Mouse (Mus musculus): ENCODE data around the gene Egfl7. TPM values are rescaled to one million over a fixed set of nuclear protein-coding genes. Genes with fewer than 3 reads are reported as not detected.

Gene Egfl7
- polyA plus RNA-seq, 1 experiment from 2014 or later, result 50.0 TPM

DNA sequence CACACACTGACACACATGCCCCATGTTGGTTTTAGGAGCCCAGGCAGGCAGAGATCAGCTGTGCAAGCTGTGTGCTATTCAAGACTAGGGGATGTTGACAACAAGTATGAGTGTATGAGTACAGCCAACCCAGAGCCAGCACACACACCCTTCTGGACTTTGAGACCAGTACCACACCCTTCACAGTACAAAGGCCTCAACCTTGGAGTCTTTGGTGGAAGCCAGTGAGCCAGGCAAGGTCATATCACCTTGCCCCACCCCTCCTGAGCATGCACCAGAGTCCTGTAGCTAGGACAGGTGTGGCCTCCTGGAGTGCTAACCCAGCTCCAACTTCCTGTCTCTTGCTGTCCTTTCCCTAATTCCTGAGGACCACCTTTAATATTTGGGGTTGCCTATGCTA is 31.2 kb downstream of the Egfl7 start:
- no peak for DNase-seq (ENCODE audit: low spot score)

DNA sequence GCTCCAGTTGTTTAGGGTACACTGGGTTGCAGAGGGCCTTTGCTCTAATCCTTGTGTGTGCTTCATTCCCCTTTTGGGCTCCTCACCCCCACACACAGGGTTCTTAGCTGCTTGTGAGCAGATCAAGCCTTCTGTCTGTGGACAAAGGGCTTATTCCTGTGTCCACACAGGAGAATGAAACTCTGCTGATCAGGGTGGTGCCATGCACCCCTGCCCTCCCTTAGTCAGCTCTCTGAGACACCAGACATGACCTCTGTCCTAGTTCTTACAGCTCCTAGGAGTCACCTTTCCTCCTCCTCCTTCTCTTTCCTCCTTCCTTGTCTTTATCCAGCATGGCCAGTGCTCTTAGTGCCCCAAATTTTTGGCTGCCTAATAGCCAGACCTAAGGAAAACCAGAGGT is 32.1 kb downstream of the Egfl7 start:
- no peak for DNase-seq (ENCODE audit: low spot score)

DNA sequence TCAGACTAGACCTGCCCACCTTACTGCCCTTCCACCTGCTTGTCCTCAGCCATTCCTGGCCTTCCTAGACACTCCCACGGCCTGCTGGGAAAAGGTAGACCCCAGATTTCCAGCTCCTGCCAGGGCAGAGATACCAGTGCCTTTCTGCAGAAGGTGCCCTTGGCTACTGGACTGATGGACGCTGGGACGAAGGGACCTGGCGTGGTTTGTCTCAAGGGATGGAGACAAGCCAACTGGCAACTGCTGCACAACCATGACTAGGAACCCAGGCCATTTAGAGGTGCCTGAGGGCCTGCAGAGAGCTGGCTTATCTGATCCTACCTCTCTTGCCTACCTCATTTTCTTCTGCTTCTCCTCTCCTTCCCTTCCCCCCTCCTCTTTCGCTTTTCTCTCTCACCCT is 35.1 kb downstream of the Egfl7 start:
- no peak for DNase-seq (ENCODE audit: low spot score)

DNA sequence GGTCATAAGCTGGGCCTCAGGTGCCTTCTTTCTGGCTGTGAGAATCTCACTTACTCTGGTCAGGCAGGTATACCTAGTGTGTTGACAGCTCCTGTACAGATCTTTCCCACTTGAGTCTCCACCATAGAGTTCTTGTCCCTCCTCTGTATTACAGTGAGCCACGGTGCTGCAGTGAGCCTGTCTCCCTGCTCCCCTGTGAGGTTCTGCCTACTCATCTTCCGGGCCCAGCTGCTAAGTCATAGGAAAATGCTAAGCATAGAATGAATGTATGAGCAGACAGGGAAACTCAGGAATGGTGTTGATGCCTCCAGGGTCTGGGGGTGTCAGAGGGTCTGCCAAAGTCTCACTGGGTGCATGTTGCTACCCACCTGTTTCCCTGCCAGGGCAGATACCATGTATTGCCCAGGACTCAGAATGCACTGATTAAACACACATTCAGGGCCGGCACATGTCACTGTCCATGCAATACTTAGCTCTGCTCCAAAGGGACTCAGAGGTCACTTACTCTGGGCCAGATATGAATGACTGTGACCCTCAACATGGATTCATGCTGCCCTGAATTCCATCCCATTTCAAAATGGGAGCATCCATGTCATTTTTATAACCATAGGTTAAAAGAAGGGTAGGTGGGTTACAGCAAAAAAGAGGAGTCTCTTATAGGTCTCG is 35.8 kb downstream of the Egfl7 start:
- DNase-seq (ENCODE audit: low spot score), result no peak

DNA sequence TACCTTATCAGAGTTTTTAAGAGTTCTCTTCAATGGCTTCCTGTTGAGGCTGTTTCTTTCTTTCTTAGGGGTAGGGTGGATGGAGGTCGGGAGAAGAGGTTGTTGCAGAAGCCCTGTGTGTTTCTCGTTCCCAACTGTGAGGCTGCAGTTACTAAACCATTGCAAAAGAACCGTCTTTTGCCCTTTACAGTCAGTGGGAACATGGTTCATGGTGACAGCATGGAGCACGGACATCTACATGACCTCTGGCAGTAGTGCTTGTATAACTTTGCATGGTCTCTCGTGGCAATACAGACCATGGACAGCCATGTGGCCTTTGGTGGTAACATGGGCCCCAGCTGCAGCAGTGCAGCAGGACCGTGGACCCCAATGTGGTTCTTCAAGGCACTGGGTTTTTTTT is 37.5 kb downstream of the Egfl7 start:
- DNase-seq (ENCODE audit: low spot score), result no peak

DNA sequence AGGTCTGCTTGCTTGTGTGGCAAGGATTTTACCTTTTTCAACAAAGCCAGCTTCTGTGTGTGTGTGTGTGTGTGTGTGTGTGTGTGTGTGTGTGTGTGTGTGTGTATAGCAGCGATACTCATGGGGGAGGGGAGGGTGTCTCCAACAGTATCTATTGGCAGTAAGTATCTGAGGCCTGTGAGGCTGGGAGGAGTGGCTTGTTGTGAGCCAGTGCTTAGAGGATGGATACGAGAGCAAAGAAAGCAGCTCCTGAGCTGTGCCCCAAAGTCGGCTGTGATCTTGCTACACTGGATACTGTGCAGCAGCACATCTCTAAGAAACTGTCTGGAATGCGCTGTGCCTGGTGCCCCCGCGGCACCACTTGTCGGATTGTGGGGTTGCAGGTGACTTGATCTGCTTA is 38.1 kb downstream of the Egfl7 start:
- no peak for DNase-seq (ENCODE audit: low spot score)

DNA sequence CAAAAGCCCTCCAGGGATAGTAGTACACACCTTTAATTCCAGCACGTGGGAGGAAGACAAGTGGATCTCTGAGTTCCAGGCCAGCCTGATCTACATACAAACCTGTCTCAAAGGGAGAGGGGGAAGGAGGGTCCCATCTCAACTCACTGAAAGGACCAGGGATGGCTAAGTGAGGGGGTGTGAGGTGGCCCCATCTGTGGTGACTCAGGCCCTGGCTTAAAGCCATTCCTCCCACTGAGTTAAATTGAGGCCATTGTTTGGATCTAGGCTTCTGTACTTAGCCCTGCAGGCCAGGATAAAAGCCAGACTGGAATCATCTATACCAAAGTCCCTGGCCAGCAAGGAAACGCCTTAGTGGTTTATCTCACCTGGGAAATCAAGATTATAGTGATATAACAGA is 41.4 kb downstream of the Egfl7 start:
- no peak for DNase-seq (ENCODE audit: low spot score)

DNA sequence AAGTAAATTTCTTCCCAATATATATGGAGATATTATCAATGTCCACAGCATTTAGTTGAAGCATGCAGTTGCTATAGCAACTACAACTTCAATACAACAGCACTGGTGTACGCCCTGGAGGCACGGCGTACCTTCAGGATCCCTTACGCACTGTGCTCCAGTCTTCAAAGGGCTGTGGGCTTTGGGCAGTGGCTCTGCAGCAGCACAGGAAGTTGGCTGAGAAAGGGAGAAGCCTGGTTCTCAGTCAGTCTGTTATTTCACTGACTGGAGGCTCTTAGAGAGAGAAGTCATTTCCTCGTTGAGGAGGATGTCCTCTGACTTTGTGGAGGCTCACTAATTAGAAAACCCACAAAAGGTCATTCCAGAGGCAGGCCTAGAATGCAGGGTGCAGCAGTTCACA is 43.2 kb downstream of the Egfl7 start:
- DNase-seq (ENCODE audit: low spot score), result peak; percentile 69

DNA sequence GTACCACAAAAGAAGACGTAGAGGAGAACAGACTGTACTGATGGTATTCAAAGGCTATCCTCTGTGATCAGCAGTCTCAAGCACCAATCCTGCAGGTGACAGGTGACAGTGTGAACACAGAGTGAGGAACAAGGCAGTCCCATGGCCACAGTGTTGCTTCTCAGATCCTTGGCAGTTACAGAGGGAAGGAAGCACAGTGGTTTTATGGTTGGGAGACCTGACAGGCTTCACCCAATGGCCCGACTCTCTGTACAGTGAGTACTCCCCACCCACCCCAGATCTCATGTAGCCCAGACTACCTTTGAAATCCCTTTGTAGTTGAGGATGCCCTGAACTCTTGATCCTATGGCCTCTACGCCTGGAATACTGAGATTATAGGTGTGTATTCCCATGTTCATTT is 45.6 kb downstream of the Egfl7 start:
- DNase-seq (ENCODE audit: low spot score), result no peak

DNA sequence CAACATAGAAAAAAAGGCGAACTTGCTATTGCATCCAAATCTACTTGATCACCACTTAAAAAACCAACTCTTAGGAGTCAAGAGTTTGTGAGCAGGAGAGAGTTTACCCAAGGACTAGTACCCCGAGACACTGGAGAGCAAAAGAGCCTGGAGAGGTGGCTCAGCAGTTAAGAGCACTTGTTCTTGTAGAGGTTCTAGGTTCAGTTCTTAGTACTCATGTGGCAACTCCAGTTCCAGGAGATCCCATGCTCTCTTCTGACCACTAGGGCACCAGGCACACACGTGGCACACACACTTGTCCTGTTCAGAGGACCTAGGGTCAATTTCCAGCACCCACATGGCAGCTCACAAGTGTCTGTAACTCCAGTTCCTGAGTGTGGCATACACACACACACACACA is 46.3 kb downstream of the Egfl7 start:
- DNase-seq (ENCODE audit: low spot score), result no peak

DNA sequence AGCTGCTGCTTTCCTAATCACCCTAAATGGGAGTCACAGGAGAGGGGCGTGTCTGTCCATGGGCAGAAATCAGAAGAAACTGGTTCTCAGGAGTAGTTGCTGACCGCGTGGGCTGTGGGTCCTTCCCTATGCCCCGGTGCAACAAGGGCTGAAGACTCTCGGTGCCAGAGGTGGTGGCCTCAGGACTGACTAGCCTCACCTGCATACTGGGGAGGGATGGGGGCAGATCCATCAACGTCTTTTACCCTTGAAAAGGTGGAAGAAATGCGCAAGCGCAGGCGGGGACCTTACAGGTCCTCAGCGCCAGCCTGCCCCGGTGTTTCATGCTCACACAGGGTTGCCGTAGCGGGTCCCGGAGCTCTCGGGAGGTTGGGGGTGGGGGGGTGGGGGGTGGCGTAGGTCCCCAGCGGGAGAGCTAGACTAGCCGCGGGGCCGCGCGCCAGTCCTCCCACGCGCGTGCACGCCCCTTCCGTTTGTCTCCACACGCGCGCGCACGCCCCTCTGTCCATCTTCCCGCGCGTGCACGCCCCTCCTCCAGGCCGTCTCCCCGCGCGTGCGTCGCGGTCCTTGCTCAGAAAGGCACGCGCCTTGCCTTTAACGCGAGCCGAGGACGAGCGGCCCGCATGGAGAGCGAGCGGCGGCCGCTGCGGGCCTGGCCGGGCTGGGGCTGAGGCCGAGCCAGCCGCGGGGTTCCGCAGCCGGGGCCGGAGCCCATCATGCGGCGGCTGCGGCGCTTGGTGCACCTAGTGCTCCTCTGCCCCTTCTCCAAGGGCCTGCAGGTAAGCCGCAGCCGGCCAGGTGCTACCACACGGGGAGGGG is 48.3 kb downstream of the Egfl7 start, which contains the start of gene Fam69b:
Gene Fam69b (plus strand): TSS at position 537 of the 819 bp plus-strand sequence.
- peak; percentile 85 for DNase-seq (ENCODE audit: low spot score)

DNA sequence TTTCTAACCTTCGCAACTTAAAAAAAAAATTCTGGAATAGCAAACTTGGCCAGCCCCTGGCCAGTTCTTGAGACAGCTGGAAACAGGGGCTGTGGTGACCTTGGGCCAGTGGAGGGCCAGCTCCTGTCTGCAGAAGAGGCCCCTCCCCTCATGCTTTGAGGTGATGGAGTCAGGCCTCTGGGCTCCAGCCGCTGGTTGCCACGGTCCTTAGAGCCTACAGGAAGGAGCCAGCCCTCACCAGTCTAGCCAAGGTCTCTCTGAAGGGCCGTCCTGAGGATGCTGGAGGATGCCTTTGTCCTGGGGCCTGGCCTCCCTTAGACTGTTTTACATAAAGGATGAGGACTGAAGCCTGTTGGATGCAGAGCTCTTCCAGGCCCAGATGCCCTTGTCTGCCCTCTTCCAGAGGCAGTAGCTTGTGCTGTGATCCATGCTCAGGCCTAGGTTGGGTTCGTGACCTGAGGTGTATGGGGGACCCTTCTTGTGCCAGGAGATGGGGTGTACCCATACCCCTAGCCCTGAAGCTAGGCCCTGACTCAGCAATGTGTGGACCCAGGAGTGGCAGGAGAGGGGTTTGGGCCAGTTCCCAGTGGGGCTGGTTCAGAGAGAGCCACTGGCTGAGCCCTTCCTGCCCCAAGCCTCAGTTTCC is 49.1 kb downstream of the Egfl7 start:
- DNase-seq (ENCODE audit: low spot score), result no peak

DNA sequence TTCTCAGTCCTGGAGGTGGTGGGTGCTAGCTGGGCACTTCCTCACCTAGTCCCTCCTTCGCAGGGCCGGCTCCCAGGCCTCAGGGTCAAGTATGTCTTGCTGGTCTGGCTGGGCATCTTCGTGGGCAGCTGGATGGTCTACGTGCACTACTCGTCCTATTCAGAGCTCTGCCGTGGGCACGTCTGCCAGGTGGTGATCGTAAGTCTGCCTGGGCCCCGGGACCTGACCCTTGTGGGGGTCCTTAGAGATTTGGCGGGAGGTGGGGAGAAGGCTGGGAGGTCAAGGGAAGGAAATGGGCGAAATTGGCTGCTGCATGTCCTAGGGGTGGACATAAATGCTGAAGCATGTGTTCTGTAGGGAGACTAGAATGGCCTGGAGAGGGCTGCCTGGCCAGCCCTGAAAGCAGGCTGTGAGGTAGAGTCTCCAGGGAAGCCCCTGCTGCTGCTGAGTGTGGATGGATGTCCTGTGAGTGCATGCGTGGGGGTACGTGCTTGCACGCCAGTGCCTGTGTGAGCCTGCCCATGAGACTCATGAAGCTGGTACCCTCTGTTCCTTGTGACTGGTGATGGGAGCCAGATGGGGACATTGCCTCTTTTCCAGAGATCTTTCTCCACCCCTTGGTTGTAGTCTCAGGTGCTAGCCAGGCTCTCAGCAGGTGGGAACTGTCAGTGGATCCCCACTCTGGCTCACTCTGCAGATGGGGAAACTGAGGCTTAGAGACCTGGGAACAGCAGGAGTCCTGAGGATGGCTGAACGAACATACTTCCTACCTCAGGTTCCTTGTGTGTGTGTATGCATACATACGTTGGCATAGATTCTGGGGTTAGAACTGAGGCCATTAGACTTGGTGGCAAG is 53.0 kb downstream of the Egfl7 start:
- no peak for DNase-seq (ENCODE audit: low spot score)

DNA sequence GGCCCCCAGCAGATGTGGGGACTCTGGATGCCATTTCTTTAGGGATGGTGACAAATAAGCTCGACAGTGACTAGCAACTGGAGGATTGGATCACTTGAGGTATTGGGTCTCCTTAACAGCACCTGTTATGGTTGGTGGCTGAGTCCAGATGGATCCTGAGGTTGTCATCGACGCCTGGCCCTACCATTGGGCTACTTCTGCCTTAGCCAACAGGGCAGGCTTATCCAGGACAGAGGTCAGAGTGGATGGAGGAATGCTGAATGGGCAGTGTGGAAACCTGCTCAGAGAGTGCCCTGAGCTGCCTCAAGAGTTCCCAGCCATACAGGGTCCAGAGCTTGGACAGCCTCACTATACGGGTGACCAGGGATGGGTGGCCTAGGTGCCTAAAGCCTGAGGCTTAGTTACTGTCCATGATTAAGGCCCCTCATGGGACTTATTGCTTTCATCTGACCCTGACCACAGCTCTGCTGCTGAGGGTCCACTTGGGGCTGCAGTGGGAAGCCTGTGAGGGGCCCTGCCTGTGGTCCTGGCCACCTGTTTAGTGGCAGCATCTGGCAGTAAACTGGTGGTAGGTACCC is 54.2 kb downstream of the Egfl7 start:
- no peak for DNase-seq (ENCODE audit: low spot score)

DNA sequence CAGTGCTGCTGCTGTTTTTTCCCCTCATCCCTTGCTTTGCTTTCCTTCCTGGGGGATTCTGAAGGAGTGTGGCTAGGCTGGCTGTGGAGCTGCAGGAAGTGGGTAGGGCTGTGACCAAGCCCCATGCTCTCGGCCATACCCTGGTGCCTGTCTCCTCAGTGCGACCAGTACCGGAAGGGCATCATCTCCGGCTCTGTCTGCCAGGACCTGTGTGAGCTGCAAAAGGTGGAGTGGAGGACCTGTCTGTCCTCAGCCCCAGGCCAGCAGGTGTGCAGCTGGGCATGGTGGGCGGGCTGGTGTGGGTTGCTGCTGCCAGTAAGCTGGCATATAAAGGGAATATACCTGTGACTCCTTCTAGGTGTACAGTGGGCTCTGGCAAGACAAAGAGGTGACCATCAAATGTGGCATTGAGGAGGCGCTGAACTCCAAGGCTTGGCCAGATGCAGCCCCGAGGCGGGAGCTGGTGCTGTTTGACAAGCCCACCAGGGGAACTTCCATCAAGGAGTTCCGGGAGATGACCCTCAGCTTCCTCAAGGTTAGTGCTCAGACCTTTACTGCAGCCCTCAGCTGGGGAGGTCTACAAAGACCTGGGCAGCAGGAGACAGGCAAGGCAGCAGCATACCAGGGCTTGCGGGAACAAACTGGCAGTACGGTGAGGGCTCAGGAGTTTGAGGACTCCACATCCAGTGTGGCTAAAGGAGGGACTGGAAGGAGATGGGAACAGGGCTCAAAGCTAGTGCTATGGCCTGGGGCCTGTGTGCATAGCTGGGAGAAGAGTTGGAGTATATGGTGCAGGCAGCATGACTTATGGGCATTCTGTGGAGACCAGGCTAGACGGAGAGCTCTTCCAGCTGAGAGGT is 55.0 kb downstream of the Egfl7 start:
- DNase-seq (ENCODE audit: low spot score), result no peak

DNA sequence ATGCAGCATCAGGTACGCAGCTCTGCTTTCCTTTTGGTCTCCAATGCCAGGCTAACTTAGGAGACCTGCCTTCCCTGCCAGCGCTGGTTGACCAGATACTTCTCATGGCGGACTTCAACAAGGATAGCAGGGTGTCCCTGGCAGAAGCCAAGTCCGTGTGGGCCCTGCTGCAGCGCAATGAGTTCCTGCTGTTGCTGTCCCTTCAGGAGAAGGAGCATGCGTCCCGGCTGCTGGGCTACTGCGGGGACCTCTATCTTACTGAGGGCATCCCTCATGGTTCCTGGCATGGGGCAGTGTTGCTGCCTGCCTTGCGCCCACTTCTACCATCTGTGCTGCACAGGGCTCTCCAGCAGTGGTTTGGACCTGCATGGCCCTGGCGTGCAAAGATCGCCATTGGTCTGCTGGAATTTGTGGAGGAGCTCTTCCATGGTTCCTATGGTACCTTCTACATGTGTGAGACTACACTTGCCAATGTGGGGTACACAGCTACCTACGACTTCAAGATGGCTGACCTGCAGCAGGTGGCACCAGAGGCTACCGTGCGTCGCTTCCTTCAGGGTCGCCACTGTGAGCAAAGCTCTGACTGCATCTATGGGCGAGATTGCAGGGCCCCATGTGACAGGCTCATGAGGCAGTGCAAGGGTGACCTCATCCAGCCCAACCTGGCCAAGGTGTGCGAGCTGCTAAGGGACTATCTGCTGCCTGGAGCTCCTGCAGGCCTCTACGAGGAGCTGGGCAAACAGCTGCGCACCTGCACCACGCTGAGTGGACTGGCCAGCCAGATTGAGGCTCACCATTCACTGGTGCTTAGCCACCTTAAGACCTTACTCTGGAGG is 55.9 kb downstream of the Egfl7 start:
- no peak for DNase-seq (ENCODE audit: low spot score)

DNA sequence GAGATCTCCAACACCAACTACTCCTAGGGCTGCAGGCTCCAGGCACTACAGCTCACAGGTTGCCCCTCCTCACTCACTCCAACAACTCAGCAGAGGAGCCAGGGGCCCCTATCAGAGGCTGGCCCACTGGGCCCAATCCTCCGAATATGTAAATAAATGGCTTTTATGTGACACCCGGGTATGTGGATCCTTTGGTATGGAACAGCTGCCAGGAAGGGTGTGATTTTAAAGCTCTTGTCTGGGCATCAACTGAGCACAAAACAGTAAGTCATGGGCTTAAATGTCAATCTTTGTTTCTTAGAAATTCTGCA is 56.5 kb downstream of the Egfl7 start:
- DNase-seq (ENCODE audit: low spot score), result no peak

DNA sequence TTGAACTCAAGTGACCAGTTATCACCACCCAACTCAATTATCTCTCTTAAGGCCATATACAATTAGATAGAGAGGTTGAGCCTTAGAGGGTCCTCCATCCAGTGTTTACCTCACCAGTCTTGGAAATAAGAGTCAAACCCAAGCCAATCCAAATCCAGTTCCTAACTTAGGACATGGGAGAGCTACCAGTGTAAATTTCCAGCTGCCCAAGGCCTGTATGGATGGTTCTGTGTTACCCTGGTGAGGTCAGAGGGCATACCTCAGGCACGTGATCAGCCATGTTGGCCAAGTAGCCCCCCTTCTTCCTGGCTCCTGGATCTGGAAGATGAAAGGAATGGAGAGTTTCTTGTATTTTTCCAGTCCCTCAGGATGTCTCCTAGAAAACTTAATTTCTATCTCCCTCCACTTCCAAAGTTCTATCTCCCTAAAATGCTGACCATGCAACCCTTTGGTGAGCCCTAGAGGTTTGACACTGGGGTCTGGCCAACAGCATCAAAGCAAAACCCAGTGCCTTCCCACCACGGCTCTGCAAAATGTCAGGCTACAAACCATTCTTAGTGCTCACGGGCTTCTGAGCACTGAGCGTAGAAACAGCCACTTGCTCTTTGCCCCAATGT is 57.6 kb downstream of the Egfl7 start:
- DNase-seq (ENCODE audit: low spot score), result no peak

DNA sequence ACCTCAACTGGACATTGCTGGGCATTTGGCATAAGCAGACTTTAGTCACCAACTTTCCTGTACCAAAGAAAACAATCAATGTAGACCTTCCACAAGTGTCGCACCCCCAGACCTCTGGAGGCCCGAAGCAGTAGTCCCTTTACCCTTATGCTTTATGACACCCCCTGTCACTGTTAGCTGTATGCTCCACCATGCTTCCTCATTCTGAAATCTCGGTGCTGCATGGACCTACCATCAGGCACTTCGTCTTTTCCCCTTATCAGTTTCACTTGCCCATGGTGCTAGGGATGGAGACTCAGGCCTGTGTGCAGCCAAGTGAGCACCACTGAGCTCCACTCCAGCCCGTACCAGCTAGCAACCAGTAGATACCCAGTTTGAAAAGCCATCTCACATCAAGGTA is 58.2 kb downstream of the Egfl7 start:
- DNase-seq (ENCODE audit: low spot score), result no peak
